Mouse (Mus musculus): ENCODE results near the gene Zmat5. TPM values are rescaled to one million over a fixed set of nuclear protein-coding genes. Genes with fewer than 3 reads are reported as not detected.

Zmat5 gene
- polyA plus RNA-seq, 1 experiment from 2014 or later = 62.8 TPM

DNA sequence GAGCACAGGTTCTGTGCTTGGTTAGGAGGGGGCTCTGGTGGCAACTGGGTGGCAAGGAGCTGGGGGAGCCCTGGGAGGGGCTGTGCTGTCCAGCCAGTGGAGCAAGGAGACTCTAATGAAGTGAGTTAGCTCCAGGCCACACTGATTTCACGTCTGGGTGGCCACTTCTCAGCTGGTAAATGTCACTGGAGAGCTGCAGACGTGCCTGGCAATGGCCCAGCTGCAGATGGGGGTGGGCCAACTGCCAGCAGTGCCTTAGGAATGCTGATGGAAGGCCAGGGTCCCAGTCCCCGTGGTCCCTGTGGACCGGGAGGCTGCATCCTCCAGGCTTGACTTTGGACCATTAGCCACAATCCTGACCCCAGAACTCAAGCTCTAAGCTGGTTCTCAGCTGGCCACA is 56.0 kb downstream of the Zmat5 start:
- WGBS = 22% methylated on average over 4 of the region's 4 CpGs
- no peak overlapping the region for H3K27ac ChIP-seq

GRCm38 (mm10) chr11:4761991-4762390 is 57.5 kb downstream of the Zmat5 start:
- 17% methylated on average over 6 of the region's 6 CpGs for WGBS
- Histone ChIP-seq H3K27ac (no peak overlapping the region), H3K9me3 (no peaks in the 10 kb centered on the region), H3K36me3 (no peaks in the 10 kb centered on the region), H3K4me1 (peaks cover 6% of the 10 kb centered on the region), H3K4me2 (no peak overlapping the region), H3K9ac (no peak overlapping the region), H3K27me3 (replicated peaks) (peaks cover 13% of the 10 kb centered on the region), H3K4me3 (replicated peaks) (no peak overlapping the region)
- no peak for ATAC-seq (ENCODE audit: insufficient read depth, low FRiP score, low read depth)

More for the DNA sequence above, 56.0 kb downstream of the Zmat5 start:
- no peaks in the 10 kb centered on the region for H3K36me3 ChIP-seq
- no peak overlapping the region for H3K4me2 ChIP-seq
- H3K4me3 ChIP-seq (replicated peaks) = no peak overlapping the region
- no peak overlapping the region for H3K9ac ChIP-seq
- peaks cover 6% of the 10 kb centered on the region for H3K4me1 ChIP-seq
- no peaks in the 10 kb centered on the region for H3K9me3 ChIP-seq
- peaks cover 13% of the 10 kb centered on the region for H3K27me3 ChIP-seq (replicated peaks)
- peak; percentile 27; the same call in 1 of the 2 replicates for ATAC-seq (ENCODE audit: insufficient read depth, low FRiP score, low read depth)

- peaks cover 13% of the 10 kb centered on the region for H3K27me3 ChIP-seq (replicated peaks)
- H3K9ac ChIP-seq = no peak overlapping the region
- peaks cover 6% of the 10 kb centered on the region for H3K4me1 ChIP-seq
- H3K4me2 ChIP-seq = no peak overlapping the region
- no peak overlapping the region for H3K4me3 ChIP-seq (replicated peaks)
- ATAC-seq (ENCODE audit: insufficient read depth, low FRiP score, low read depth) = no peak
- H3K36me3 ChIP-seq = no peaks in the 10 kb centered on the region
- 22% methylated on average over 2 of the region's 2 CpGs for WGBS
- H3K9me3 ChIP-seq = no peaks in the 10 kb centered on the region
- H3K27ac ChIP-seq = no peak overlapping the region
These were observed 58.0 kb downstream of the Zmat5 start for GRCm38 (mm10) chr11:4762511-4762910.

- WGBS = 14% methylated on average over 5 of the region's 5 CpGs
- Histone ChIP-seq H3K27me3 (replicated peaks) (peaks cover 13% of the 10 kb centered on the region), H3K9me3 (no peaks in the 10 kb centered on the region), H3K4me3 (replicated peaks) (no peak overlapping the region), H3K27ac (no peak overlapping the region), H3K4me2 (no peak overlapping the region), H3K36me3 (no peaks in the 10 kb centered on the region), H3K4me1 (peaks cover 6% of the 10 kb centered on the region), H3K9ac (no peak overlapping the region)
- no peak for ATAC-seq (ENCODE audit: insufficient read depth, low FRiP score, low read depth)
These were observed 59.2 kb downstream of the Zmat5 start for GRCm38 (mm10) chr11:4763631-4764030.

DNA sequence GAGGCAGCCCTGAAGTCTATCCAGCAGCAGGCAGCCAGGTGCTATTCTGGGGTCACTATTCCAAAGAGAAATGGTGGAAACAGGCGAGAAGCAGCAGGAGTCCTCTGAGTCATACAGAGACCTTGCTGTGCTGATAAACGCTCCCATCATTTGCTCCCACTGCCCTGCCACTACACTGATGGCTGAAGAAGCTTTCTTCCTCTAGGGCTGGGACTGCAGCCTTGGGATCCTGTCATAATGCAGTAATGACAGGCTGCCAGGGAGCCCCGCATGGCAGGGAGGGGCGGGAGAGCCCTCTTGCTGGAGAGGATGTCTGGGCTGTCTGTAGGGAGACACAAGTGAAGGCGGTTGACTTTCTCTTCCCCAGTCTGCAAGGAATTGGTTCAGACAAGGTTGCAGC is 60.0 kb downstream of the Zmat5 start:
- Histone ChIP-seq H3K4me3 (replicated peaks) (no peak overlapping the region), H3K27me3 (replicated peaks) (peaks cover 13% of the 10 kb centered on the region), H3K36me3 (no peaks in the 10 kb centered on the region), H3K4me1 (peaks cover 6% of the 10 kb centered on the region), H3K27ac (no peak overlapping the region), H3K9me3 (no peaks in the 10 kb centered on the region), H3K9ac (no peak overlapping the region), H3K4me2 (no peak overlapping the region)
- ATAC-seq (ENCODE audit: insufficient read depth, low FRiP score, low read depth) = no peak
- 53% methylated on average over 5 of the region's 5 CpGs for WGBS

- Histone ChIP-seq H3K9ac (no peak overlapping the region), H3K4me1 (no peaks in the 10 kb centered on the region), H3K9me3 (no peaks in the 10 kb centered on the region), H3K36me3 (no peaks in the 10 kb centered on the region), H3K4me3 (replicated peaks) (no peak overlapping the region), H3K27ac (no peak overlapping the region), H3K4me2 (no peak overlapping the region), H3K27me3 (replicated peaks) (no peaks in the 10 kb centered on the region)
- 84% methylated on average over 4 of the region's 4 CpGs for WGBS
- no peak for ATAC-seq (ENCODE audit: insufficient read depth, low FRiP score, low read depth)
These were observed 63.9 kb downstream of the Zmat5 start for GRCm38 (mm10) chr11:4768399-4768798.

DNA sequence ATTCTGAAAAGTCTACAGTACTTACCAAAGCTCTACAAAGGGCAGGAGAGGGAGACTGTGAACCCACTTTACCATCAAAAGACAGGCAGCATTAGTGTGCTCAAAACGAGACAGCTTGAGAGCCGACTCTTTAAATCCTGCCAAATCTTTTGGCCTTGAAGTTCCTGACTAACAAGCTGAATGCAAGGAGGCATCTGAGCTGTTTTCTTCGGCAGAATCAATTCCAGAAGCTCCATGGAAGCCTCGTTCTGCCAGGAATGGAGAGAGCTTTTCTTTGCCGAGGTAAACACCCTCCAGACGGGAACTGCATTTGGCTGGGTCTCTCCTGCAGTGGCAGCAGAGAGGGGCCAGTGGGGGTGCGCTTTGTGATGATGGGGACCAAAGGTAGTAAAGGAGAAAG is 64.8 kb downstream of the Zmat5 start:
- no peaks in the 10 kb centered on the region for H3K9me3 ChIP-seq
- no peak for ATAC-seq (ENCODE audit: insufficient read depth, low FRiP score, low read depth)
- WGBS = 73% methylated on average over 7 of the region's 7 CpGs

GRCm38 (mm10) chr11:4769881-4770280 is 65.4 kb downstream of the Zmat5 start:
- no peak overlapping the region for H3K9ac ChIP-seq
- no peak for ATAC-seq (ENCODE audit: insufficient read depth, low FRiP score, low read depth)
- H3K9me3 ChIP-seq = no peaks in the 10 kb centered on the region
- 91% methylated on average over 6 of the region's 6 CpGs for WGBS
- H3K27me3 ChIP-seq (replicated peaks) = no peaks in the 10 kb centered on the region
- H3K36me3 ChIP-seq = no peaks in the 10 kb centered on the region
- no peaks in the 10 kb centered on the region for H3K4me1 ChIP-seq
- no peak overlapping the region for H3K27ac ChIP-seq
- H3K4me3 ChIP-seq (replicated peaks) = no peak overlapping the region
- no peak overlapping the region for H3K4me2 ChIP-seq

More for the DNA sequence above, 64.8 kb downstream of the Zmat5 start:
- Histone ChIP-seq H3K36me3 (no peaks in the 10 kb centered on the region), H3K4me1 (no peaks in the 10 kb centered on the region), H3K27me3 (replicated peaks) (no peaks in the 10 kb centered on the region), H3K9ac (no peak overlapping the region), H3K27ac (no peak overlapping the region), H3K4me3 (replicated peaks) (no peak overlapping the region), H3K4me2 (no peak overlapping the region)

DNA sequence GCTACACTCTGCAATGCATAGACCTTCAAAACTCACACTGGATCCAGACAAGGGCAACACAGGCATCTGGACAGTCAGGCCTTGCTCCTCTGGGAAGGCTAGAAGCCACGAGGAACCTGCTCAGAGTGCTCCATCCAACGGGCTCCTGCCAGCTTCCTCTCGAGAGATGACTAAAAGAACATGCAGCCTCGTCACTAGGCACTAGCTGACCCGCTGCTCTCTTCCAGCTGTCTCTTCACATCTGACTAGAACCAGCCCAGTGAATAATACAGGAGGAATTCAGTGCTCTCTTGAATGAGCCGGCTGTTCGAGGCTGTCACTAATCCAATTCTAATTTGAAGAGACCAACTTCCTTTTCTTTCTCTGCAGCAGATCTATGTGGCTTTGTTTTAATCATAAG is 67.3 kb downstream of the Zmat5 start:
- H3K4me1 ChIP-seq = no peaks in the 10 kb centered on the region
- 73% methylated on average over 7 of the region's 7 CpGs for WGBS
- no peak overlapping the region for H3K27ac ChIP-seq
- ATAC-seq (ENCODE audit: insufficient read depth, low FRiP score, low read depth) = no peak
- no peaks in the 10 kb centered on the region for H3K27me3 ChIP-seq (replicated peaks)
- no peaks in the 10 kb centered on the region for H3K9me3 ChIP-seq
- H3K4me3 ChIP-seq (replicated peaks) = no peak overlapping the region
- H3K9ac ChIP-seq = no peak overlapping the region
- peaks cover 6% of the 10 kb centered on the region; the same call in 1 of the 2 replicates for H3K36me3 ChIP-seq
- no peak overlapping the region for H3K4me2 ChIP-seq

- Histone ChIP-seq H3K27ac (no peak overlapping the region), H3K9me3 (no peaks in the 10 kb centered on the region), H3K4me2 (no peak overlapping the region), H3K36me3 (peaks cover 10% of the 10 kb centered on the region; the same call in 1 of the 2 replicates), H3K27me3 (replicated peaks) (no peaks in the 10 kb centered on the region), H3K4me3 (replicated peaks) (no peak overlapping the region), H3K4me1 (no peaks in the 10 kb centered on the region), H3K9ac (no peak overlapping the region)
- no peak for ATAC-seq (ENCODE audit: insufficient read depth, low FRiP score, low read depth)
- 33% methylated on average over 3 of the region's 3 CpGs for WGBS
These were observed 68.4 kb downstream of the Zmat5 start for GRCm38 (mm10) chr11:4772925-4773324.

- H3K4me3 ChIP-seq (replicated peaks) = no peak overlapping the region
- H3K36me3 ChIP-seq = peaks cover 25% of the 10 kb centered on the region
- 84% methylated on average over 3 of the region's 3 CpGs for WGBS
- no peak overlapping the region for H3K9ac ChIP-seq
- ATAC-seq (ENCODE audit: insufficient read depth, low FRiP score, low read depth) = no peak
- H3K9me3 ChIP-seq = no peaks in the 10 kb centered on the region
- no peak overlapping the region for H3K27ac ChIP-seq
- no peak overlapping the region for H3K4me2 ChIP-seq
- H3K4me1 ChIP-seq = no peaks in the 10 kb centered on the region
- H3K27me3 ChIP-seq (replicated peaks) = no peaks in the 10 kb centered on the region
These were observed 76.4 kb downstream of the Zmat5 start for GRCm38 (mm10) chr11:4780927-4781326.

GRCm38 (mm10) chr11:4783116-4783515 is 78.6 kb downstream of the Zmat5 start:
- H3K4me1 ChIP-seq = no peaks in the 10 kb centered on the region
- H3K4me2 ChIP-seq = no peak overlapping the region
- no peak overlapping the region for H3K27ac ChIP-seq
- WGBS = 75% methylated on average over 3 of the region's 3 CpGs
- ATAC-seq (ENCODE audit: insufficient read depth, low FRiP score, low read depth) = no peak
- no peak overlapping the region for H3K4me3 ChIP-seq (replicated peaks)
- no peaks in the 10 kb centered on the region for H3K27me3 ChIP-seq (replicated peaks)
- no peaks in the 10 kb centered on the region for H3K9me3 ChIP-seq
- H3K9ac ChIP-seq = no peak overlapping the region
- H3K36me3 ChIP-seq = peaks cover 22% of the 10 kb centered on the region

DNA sequence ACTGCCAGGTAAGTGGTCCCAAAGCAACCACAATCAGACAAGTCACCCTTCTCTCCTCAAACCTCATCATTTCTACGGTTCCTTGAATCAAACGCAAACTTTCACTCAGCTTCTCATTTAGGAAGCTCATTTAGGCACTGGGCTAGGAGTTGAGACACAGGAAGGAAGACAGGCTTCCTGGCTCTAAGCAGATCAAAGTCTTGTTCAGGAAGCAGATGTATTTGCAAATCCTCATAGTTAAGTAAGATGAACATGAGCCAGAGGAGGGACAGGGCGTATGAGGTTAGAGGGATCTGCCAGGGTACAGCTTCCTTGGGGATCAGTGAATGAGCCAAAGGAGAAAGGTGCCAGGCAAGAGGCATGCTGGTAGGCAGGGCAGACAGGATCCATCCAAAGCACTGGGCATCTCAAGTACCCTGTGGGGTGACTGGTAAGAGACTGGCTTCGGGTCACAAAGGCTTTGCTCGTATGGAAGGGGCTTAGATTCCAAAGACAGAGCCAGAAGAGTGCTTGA is 80.2 kb downstream of the Zmat5 start:
- ATAC-seq (ENCODE audit: insufficient read depth, low FRiP score, low read depth) = no peak
- Histone ChIP-seq H3K27me3 (replicated peaks) (no peaks in the 10 kb centered on the region), H3K4me1 (no peaks in the 10 kb centered on the region), H3K4me2 (no peak overlapping the region), H3K27ac (no peak overlapping the region), H3K9ac (no peak overlapping the region), H3K9me3 (no peaks in the 10 kb centered on the region), H3K4me3 (replicated peaks) (no peak overlapping the region), H3K36me3 (peaks cover 19% of the 10 kb centered on the region)
- 74% methylated on average over 5 of the region's 5 CpGs for WGBS

Measured in stomach, embryonic 15.5 days (tissue).